ENCODE assay signal across 9 mouse cellular contexts in genomic region chr12:26413961-26414411, GRCm38 (mm10). TPM values are rescaled to one million over a fixed set of nuclear protein-coding genes. Genes with fewer than 3 reads are reported as not detected.
DNase-seq lines count a peak whose midpoint lies in the region; ATAC-seq and TF ChIP-seq lines count a peak whose summit lies in the region.
"Had no signal": no experiment of that assay in that cellular context is flagged by ENCODE, and none has a peak within 500 bp of the region (broad histone marks: within the 10 kb centered on the region; RNA-seq: fewer than 3 reads in every experiment).

No protein-coding gene starts in this region.

- 0 out of 2 replicates have a peak, but pooled peaks have one; percentile 20 for TF ChIP-seq POLR2A in lung, adult 2 months (IDR thresholded peaks at IDR 0.05; ENCODE audit: borderline replicate concordance, extremely low read depth, low read depth, low read length)

- no peak for DNase-seq in lung, adult 2 months
- DNase-seq in lung, postnatal 14 days, result no peak
- peak; percentile 42 for DNase-seq in kidney, adult 9 months
- peak; percentile 41 for DNase-seq in midbrain, embryonic 10.5 days (ENCODE audit: low spot score)
- no peak for DNase-seq in gastrocnemius, postnatal 10 days
- no peak for DNase-seq in cerebellum, adult 11-12 months

- peak overlapping the region; percentile 80 for H3K4me3 ChIP-seq in lung, adult 2 months (replicated peaks; ENCODE audit: extremely low read depth, low read depth, low read length)
- peak overlapping the region; percentile 93 for H3K4me3 ChIP-seq in forebrain, embryonic 12.5 days (replicated peaks)
- peak overlapping the region; percentile 97 for H3K4me3 ChIP-seq in midbrain, embryonic 10.5 days

- H3K4me1 ChIP-seq in lung, adult 2 months (ENCODE audit: control insufficient read depth, insufficient read depth, low read length), result peaks cover 13% of the 10 kb centered on the region; the same call in 1 of the 2 replicates
- H3K4me1 ChIP-seq in forebrain, embryonic 12.5 days, result peaks cover 39% of the 10 kb centered on the region
- H3K4me1 ChIP-seq in midbrain, embryonic 10.5 days, result peaks cover 48% of the 10 kb centered on the region

- H3K9me3 ChIP-seq in forebrain, embryonic 12.5 days, result no peaks in the 10 kb centered on the region
- H3K9me3 ChIP-seq in midbrain, embryonic 10.5 days (replicated peaks), result no peaks in the 10 kb centered on the region

- TF ChIP-seq CTCF in lung, adult 2 months (IDR thresholded peaks at IDR 0.05; ENCODE audit: insufficient read depth, low read length), result no peak

- peak overlapping the region; percentile 97 for H3K9ac ChIP-seq in forebrain, embryonic 12.5 days

- H3K27ac ChIP-seq in forebrain, embryonic 12.5 days, result 0 out of 2 replicates have a peak overlapping the region, but pooled peaks have one; percentile 87
- peak overlapping the region; percentile 99 for H3K27ac ChIP-seq in midbrain, embryonic 10.5 days (replicated peaks)
- H3K27ac ChIP-seq: macrophage had no signal

- H3K36me3 ChIP-seq in forebrain, embryonic 12.5 days (replicated peaks), result 0 out of 2 replicates have a peak, but pooled peaks cover 8% of the 10 kb centered on the region
- peaks cover 31% of the 10 kb centered on the region for H3K36me3 ChIP-seq in midbrain, embryonic 10.5 days

- 0 out of 2 replicates have a peak, but pooled peaks have one; percentile 18 for ATAC-seq in forebrain, embryonic 12.5 days (ENCODE audit: low FRiP score)
- no peak for ATAC-seq in granulocyte monocyte progenitor cell, adult 5-6 weeks (replicated peaks; ENCODE audit: poor library complexity, severe bottlenecking)

- H3K4me2 ChIP-seq in forebrain, embryonic 12.5 days, result peak overlapping the region; percentile 82

- WGBS in lung, adult 2 months, result 19% methylated on average over 8 of the region's 8 CpGs
- 5% methylated on average over 8 of the region's 8 CpGs for WGBS in forebrain, embryonic 12.5 days
- 11% methylated on average over 8 of the region's 8 CpGs for WGBS in midbrain, embryonic 10.5 days

- H3K27me3 ChIP-seq in forebrain, embryonic 12.5 days, result no peaks in the 10 kb centered on the region
- H3K27me3 ChIP-seq in midbrain, embryonic 10.5 days (ENCODE audit: low read depth, poor library complexity, severe bottlenecking), result no peaks in the 10 kb centered on the region; the same call in 1 of the 2 replicates

RNA-seq across cellular contexts. Expression of gene Rnf144a, which starts 1.1 kb away (rescaled TPM):
- 76.2 and 128 TPM in 2 replicates for polyA plus RNA-seq in lung, adult 2 months (2012; rRNA removed)
- 50.7 and 52.1 TPM in 2 replicates for polyA plus RNA-seq in forebrain, embryonic 12.5 days (2016; fragmentation: Nextera tagmentation; extraction: Ambion mirVana)
- 35.5 and 35.6 TPM in 2 replicates for polyA plus RNA-seq in midbrain, embryonic 10.5 days (2016; fragmentation: Nextera tagmentation; extraction: Ambion mirVana)
- 10 to 100 TPM; 29.0 to 39.4 TPM for total RNA-seq in gastrocnemius, postnatal 10 days (2021)
- 26.1 and 33.5 TPM in 2 replicates for total RNA-seq in granulocyte monocyte progenitor cell, adult 5-6 weeks (2014; fragmentation: Nextera tagmentation)
- 13.5 and 13.6 TPM in 2 replicates for total RNA-seq in granulocyte monocyte progenitor cell, adult 5-6 weeks (2017)

RNA-seq across cellular contexts. Expression of gene Rsad2, which starts 42.3 kb away (rescaled TPM):
- polyA plus RNA-seq in lung, adult 2 months (2012; rRNA removed), result 1.4 and 1.8 TPM in 2 replicates
- polyA plus RNA-seq in forebrain, embryonic 12.5 days (2016; fragmentation: Nextera tagmentation; extraction: Ambion mirVana), result 0.36 and 0.79 TPM in 2 replicates
- 0.14 and 0.35 TPM in 2 replicates for polyA plus RNA-seq in midbrain, embryonic 10.5 days (2016; fragmentation: Nextera tagmentation; extraction: Ambion mirVana)
- 1 to 10 TPM in 1 of 2 experiments, under 1 TPM in 1; 0.92 to 1.4 TPM for total RNA-seq in gastrocnemius, postnatal 10 days (2021)
- total RNA-seq in granulocyte monocyte progenitor cell, adult 5-6 weeks (2014; fragmentation: Nextera tagmentation), result not detected in 2 replicates
- total RNA-seq in granulocyte monocyte progenitor cell, adult 5-6 weeks (2017), result 0.78 TPM in 1 of 2 replicates, not detected in the other

RNA-seq across cellular contexts. Expression of gene Cmpk2, which starts 55.0 kb away (rescaled TPM):
- polyA plus RNA-seq in lung, adult 2 months (2012; rRNA removed), result 9.8 and 10.7 TPM in 2 replicates
- 6.1 and 7.2 TPM in 2 replicates for polyA plus RNA-seq in forebrain, embryonic 12.5 days (2016; fragmentation: Nextera tagmentation; extraction: Ambion mirVana)
- 4.2 and 6.2 TPM in 2 replicates for polyA plus RNA-seq in midbrain, embryonic 10.5 days (2016; fragmentation: Nextera tagmentation; extraction: Ambion mirVana)
- 1 to 10 TPM; 3.5 to 4.3 TPM for total RNA-seq in gastrocnemius, postnatal 10 days (2021)
- total RNA-seq in granulocyte monocyte progenitor cell, adult 5-6 weeks (2014; fragmentation: Nextera tagmentation), result 12.7 and 31.5 TPM in 2 replicates
- total RNA-seq in granulocyte monocyte progenitor cell, adult 5-6 weeks (2017), result 8.9 and 12.2 TPM in 2 replicates

Comparison
In these comparisons a context has a peak if more than half of its experiments do, and no peak if none do; other contexts are left out.
1. DNase-seq: peak in kidney, adult 9 months (single experiment) and midbrain, embryonic 10.5 days (single experiment); none in lung, adult 2 months (single experiment), lung, postnatal 14 days (single experiment), gastrocnemius, postnatal 10 days (single experiment) and cerebellum, adult 11-12 months (single experiment).
2. Peak in every context shown above with its lines, with median percentiles within 50 percentile points of each other: H3K4me3 ChIP-seq.